Mouse (Mus musculus) hindbrain, postnatal 0 days (tissue): ENCODE measurements around the gene Patl2. TPM values are rescaled to one million over a fixed set of nuclear protein-coding genes. Genes with fewer than 3 reads are reported as not detected.

Source experiments
- ATAC-seq: fragments of 200-750 bp; cut with Nextera tagmentation; 2 replicates; pipeline ENCODE4 v1.8.0; 2017; ENCODE audit warnings: mild to moderate bottlenecking, moderate TSS enrichment, moderate library complexity
- DNase-seq: peaks from one replicate; pipeline ENCODE4 v3.0.0-alpha.2; 2015; ENCODE audit warnings: low spot score
- H3K27ac ChIP-seq: fragments of 300-500 bp; sonication (generic); 2 replicates; pipeline ENCODE4 v1.5.1; 2014; ENCODE audit warnings: mild to moderate bottlenecking
- H3K27me3 ChIP-seq: fragments of 300-500 bp; sonication (generic); 2 replicates; pipeline ENCODE4 v1.6.1; 2014; ENCODE audit warnings: low read length, mixed read lengths; ENCODE audit not compliant: insufficient read depth
- H3K36me3 ChIP-seq: fragments of 300-500 bp; sonication (generic); 2 replicates; pipeline ENCODE4 v1.6.1; 2014; ENCODE audit warnings: low read length, mixed read lengths; ENCODE audit not compliant: insufficient read depth
- H3K4me1 ChIP-seq: fragments of 300-500 bp; sonication (generic); 2 replicates; pipeline ENCODE4 v1.6.1; 2014; ENCODE audit warnings: antibody characterized with exemption, low read length, mixed read lengths; ENCODE audit not compliant: insufficient read depth
- H3K4me2 ChIP-seq: fragments of 300-500 bp; sonication (generic); 2 replicates; pipeline ENCODE4 v1.6.1; 2014; ENCODE audit warnings: low read depth, mild to moderate bottlenecking, low read length, moderate library complexity, mixed read lengths
- H3K4me3 ChIP-seq: fragments of 300-500 bp; sonication (generic); 2 replicates; pipeline ENCODE4 v1.5.1; 2014; ENCODE audit warnings: low read length
- H3K9ac ChIP-seq: fragments of 300-500 bp; sonication (generic); replicated peaks from 2 replicates; pipeline ENCODE4 v1.6.1; 2014; ENCODE audit warnings: mild to moderate bottlenecking, low read length, moderate library complexity, mixed read lengths
- H3K9me3 ChIP-seq: fragments of 300-500 bp; sonication (generic); 2 replicates; pipeline ENCODE4 v1.6.1; 2016; ENCODE audit warnings: low read length, mixed read lengths
- CTCF ChIP-seq: IDR thresholded peaks from 2 replicates; pipeline ENCODE4 v1.5.1; 2016; ENCODE audit warnings: antibody characterized with exemption, control low read depth, low read depth
- WGBS: fragments of 180-500 bp; shearing (Covaris S2); extraction: QIAGEN DNeasy Blood & Tissue Kit; methylation state at CpG from one replicate; pipeline ENCODE4 v1.1.7; 2014; 5-methylcytosine and 5-hydroxymethylcytosine counted together
- polyA plus RNA-seq: library from polyadenylated mRNA; unstranded; fragments of >200 nt; fragmentation: Nextera tagmentation; extraction: Ambion mirVana; gene quantifications from 2 replicates; pipeline ENCODE4 v1.2.1, GENCODE M21; 2015
- total RNA-seq: library from RNA; depleted of rRNA; stranded (reverse); fragments of >200 nt; gene quantifications from 2 replicates; pipeline ENCODE4 v1.2.3, GENCODE M21; 2014

The Patl2 gene
- total and polyA plus RNA-seq, 2 experiments from 2014 or later: 0.09 TPM; not detected in 1

DNA sequence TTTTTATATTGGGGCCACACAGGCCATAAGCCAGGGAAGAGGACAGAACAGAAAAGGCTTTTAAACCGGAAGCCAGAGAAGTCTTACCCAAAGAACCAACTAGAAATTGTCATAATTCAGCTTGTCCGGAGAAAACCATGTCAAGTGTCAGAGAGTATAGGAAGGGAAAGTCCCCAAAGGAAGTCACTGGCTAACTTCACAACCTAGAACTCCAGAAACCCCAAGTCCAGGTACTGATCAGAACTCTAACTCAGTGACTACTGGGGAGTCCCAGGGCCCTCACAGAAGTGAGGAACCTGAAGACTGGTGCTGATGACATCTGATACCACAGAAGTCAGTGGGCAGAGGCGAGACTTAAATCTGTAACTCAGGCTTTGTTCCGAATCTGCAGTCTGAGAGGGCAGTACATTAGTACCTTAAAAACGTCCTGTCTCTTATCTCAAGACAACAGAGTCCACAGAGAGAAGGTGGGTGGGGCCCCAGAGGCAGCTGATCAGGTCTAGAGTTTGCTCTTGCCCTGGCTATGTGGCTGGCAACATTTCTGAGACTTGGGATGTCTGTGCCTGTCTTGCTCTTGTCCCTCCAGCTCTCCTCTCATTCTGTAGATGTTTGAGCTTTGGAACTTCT, 48.0 kb downstream of the Patl2 start:
- H3K9me3 ChIP-seq: no peaks in the 10 kb centered on the region
- 72% methylated on average over 5 of the region's 5 CpGs for WGBS
- ATAC-seq: no peak
- H3K9ac ChIP-seq: no peak overlapping the region
- no peak overlapping the region for H3K4me2 ChIP-seq
- no peak overlapping the region for H3K4me3 ChIP-seq
- no peak for TF ChIP-seq CTCF
- no peaks in the 10 kb centered on the region for H3K4me1 ChIP-seq
- H3K36me3 ChIP-seq: no peaks in the 10 kb centered on the region
- H3K27me3 ChIP-seq: no peaks in the 10 kb centered on the region
- no peak for DNase-seq
- H3K27ac ChIP-seq: no peak overlapping the region

- Histone ChIP-seq H3K9ac (no peak overlapping the region), H3K27me3 (no peaks in the 10 kb centered on the region), H3K27ac (no peak overlapping the region), H3K4me2 (no peak overlapping the region), H3K4me1 (no peaks in the 10 kb centered on the region), H3K4me3 (no peak overlapping the region), H3K9me3 (no peaks in the 10 kb centered on the region), H3K36me3 (no peaks in the 10 kb centered on the region)
- TF ChIP-seq CTCF: no peak
- no peak for DNase-seq
- 78% methylated on average over 2 of the region's 2 CpGs for WGBS
- no peak for ATAC-seq
Observed at GRCm38 (mm10) chr2:122132618-122133017, 53.4 kb downstream of the Patl2 start.

DNA sequence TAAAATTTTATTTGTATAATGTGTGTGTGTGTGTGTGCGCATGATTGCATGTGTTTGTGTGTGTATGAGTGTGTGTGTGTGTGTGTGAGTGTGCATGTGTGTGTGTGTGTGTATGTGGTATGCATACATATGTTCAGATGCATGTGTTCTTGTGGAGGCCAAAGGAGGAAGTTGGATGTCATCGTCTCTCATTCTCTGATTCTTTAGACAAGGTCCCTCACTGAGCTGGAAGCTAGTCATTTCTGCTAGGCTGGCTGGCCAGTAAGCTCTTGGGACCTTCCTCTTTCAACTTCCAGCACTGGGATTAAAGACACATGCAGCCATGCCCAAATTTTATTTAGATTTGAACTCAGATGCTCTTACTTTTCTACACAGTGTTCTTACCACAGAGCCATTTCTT, 53.9 kb downstream of the Patl2 start:
- H3K9me3 ChIP-seq: no peaks in the 10 kb centered on the region
- H3K27ac ChIP-seq: no peak overlapping the region
- no peaks in the 10 kb centered on the region for H3K36me3 ChIP-seq
- H3K4me2 ChIP-seq: no peak overlapping the region
- WGBS: 83% methylated on average over 2 of the region's 2 CpGs
- H3K4me3 ChIP-seq: no peak overlapping the region
- H3K27me3 ChIP-seq: no peaks in the 10 kb centered on the region
- TF ChIP-seq CTCF: no peak
- ATAC-seq (no peak), DNase-seq (no peak)
- H3K4me1 ChIP-seq: no peaks in the 10 kb centered on the region
- no peak overlapping the region for H3K9ac ChIP-seq

- H3K27me3 ChIP-seq: no peaks in the 10 kb centered on the region
- WGBS: 96% methylated on average over 4 of the region's 4 CpGs
- H3K4me2 ChIP-seq: no peak overlapping the region
- no peak for TF ChIP-seq CTCF
- DNase-seq: no peak
- no peaks in the 10 kb centered on the region for H3K9me3 ChIP-seq
- no peaks in the 10 kb centered on the region for H3K36me3 ChIP-seq
- H3K4me1 ChIP-seq: no peaks in the 10 kb centered on the region
- no peak for ATAC-seq
- no peak overlapping the region for H3K27ac ChIP-seq
- H3K9ac ChIP-seq: no peak overlapping the region
- H3K4me3 ChIP-seq: no peak overlapping the region
Observed at GRCm38 (mm10) chr2:122127635-122128034, 58.4 kb downstream of the Patl2 start.

DNA sequence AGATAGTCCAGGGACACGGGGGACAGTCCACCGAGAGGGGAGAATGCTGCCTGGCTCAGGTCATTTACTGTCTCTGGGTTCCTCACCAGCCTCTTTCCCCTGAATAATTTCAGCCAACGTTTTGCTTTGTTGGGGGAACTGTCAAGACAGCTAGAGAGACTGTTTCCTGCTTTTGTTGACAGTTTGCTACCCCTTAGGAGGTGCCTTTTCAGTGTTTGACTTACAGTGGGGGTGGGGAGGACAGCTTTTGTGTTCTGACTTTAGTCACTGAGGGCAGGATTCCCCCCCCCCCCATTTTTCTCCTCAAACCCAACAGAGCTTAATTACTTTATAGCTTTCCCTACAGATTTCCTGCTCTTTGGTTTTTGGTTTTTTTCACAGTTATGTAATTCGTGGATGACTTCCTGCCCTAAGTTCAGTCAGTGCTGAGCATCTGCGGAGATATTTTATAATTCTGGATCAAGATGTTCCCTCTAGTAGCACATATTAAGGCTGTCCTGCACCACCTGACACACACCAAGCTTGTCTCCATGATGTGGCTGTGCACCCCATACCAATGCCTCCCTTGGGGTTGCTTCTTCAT, 59.1 kb downstream of the Patl2 start:
- no peak for ATAC-seq

DNA sequence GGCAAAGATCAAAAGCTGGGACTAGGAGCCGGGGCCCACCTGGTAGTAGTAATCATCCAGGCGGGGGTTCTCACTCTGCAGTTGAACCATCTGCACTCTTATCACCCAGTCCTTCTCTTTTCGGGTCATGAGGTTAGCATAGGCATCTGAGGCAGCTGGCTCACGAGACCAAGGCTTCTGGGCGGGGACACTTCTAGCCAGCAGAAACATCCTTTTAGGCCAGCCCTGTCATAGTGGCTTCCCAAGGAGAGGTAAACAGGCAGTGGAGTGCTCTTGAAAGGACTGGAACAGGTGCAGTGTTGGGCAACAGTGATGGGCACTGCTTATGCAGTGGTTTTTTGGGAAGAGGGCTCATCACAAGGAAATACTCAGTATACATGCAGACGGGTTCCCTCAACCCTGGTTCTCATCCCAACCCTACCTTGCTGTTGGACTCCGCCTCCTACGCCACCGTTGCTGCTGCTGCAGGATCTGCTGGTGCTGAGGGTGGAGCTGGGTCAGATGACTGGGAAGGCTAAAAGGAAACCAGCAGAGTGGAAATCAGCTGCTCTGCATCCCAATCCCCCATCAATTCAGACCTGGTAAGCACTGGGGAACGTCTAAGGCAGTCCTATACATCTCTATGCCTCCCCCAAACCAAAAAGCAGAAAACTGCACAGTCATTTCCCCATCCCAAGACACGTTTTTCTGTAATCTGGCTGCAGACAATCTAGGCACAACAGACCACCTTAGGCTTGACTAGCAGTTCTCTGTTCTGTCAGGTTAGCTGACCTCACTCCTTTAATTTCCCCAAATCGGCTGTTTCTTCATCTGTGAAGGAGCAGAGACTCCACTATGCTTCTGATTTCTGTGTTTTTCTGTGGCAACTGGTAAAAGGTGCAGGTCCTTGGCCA, 60.1 kb downstream of the Patl2 start:
- Histone ChIP-seq H3K27ac (no peak overlapping the region), H3K9me3 (no peaks in the 10 kb centered on the region), H3K27me3 (no peaks in the 10 kb centered on the region), H3K36me3 (no peaks in the 10 kb centered on the region), H3K4me1 (no peaks in the 10 kb centered on the region), H3K4me2 (no peak overlapping the region), H3K9ac (no peak overlapping the region), H3K4me3 (no peak overlapping the region)
- ATAC-seq: no peak
- 61% methylated on average over 12 of the region's 12 CpGs for WGBS
- no peak for TF ChIP-seq CTCF
- no peak for DNase-seq

More for the DNA sequence above, 59.1 kb downstream of the Patl2 start:
- Histone ChIP-seq H3K4me2 (no peak overlapping the region), H3K27ac (no peak overlapping the region), H3K9ac (no peak overlapping the region), H3K4me3 (no peak overlapping the region), H3K27me3 (no peaks in the 10 kb centered on the region), H3K4me1 (no peaks in the 10 kb centered on the region), H3K36me3 (no peaks in the 10 kb centered on the region), H3K9me3 (no peaks in the 10 kb centered on the region)
- no peak for TF ChIP-seq CTCF
- 36% methylated on average over 5 of the region's 5 CpGs for WGBS
- no peak for DNase-seq
